Mouse (Mus musculus) adrenal gland, postnatal 25 days (tissue): Measurements from ENCODE around the gene Hist1h2ad. TPM values are rescaled to one million over a fixed set of nuclear protein-coding genes. Genes with fewer than 3 reads are reported as not detected.

Source experiments
- DNase-seq: peaks from one replicate; pipeline ENCODE4 v3.0.0; 2021; ENCODE audit warnings: mixed read lengths
- microRNA-seq, 2 experiments: library from miRNA; unstranded; fragments of <30 nt; microRNA quantifications; one replicate each; pipeline ENCODE4 v1.2.0; 2021
- total RNA-seq: library from RNA; stranded (reverse); gene quantifications from 2 replicates; pipeline ENCODE4 v1.2.3, GENCODE M21; 2021

Hist1h2ad gene
- total RNA-seq, 1 experiment from 2014 or later, result 9.6 TPM

GRCm38 (mm10) chr13:23622175-23622671 lies 48.0 kb downstream of the Hist1h2ad start, which contains the start of gene Hist1h1e:
Gene Hist1h1e, minus strand, starts transcription at chr13:23622558.
- peak; percentile 92 for DNase-seq

DNA sequence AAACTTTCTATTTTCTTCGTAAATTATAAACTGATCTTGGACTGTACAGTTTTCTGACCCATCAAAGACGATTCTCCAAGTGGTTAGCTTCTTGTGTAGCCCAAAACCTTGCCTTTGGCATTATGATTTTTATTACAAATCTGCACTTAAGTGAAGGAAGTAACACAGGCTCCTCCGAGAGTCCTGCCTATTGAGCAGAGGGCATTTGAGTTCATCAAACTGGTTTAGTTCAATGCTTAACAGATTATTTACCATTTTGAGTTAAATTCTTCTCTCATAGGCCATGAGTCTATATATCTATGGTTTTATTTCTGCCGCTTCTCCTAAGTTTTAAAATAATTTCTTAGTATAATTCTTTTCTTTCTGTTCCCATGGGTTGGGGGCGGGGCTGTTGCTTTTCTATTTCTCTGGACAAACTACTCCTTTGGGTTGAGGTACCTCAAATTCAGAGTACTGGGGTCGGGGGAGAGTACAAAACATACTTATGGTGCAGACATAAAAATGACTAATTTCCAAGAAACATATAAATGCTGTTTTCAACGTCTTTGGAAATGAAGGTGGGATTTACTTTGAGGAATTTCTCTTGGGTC lies 48.8 kb downstream of the Hist1h2ad start:
- no peak for DNase-seq

Small RNA genes lying within 50 kb of the gene (microRNA-seq; reads per million reads assigned to microRNA genes)
- gene Gm44297 (0 reads per million in 2 experiments), gene Gm44359 (0 reads per million in 2 experiments), gene Gm44394 (0 reads per million in 2 experiments)

Other genes with a start within 250 kb of the Hist1h2ad start
- gene Zfp322a, start 205.2 kb upstream of the Hist1h2ad start, total RNA-seq, result 19.7 and 30.1 TPM in 2 replicates
- gene Abt1, start 150.5 kb upstream of the Hist1h2ad start, total RNA-seq, result 6.4 and 6.9 TPM in 2 replicates
- gene Btn1a1, start 108.5 kb upstream of the Hist1h2ad start, total RNA-seq, result not detected in 2 replicates
- gene Btn2a2, start 85.5 kb upstream of the Hist1h2ad start, total RNA-seq, result not detected in 2 replicates
- 474 and 516 TPM in 2 replicates for gene Hist1h4h, start 43.3 kb upstream of the Hist1h2ad start, total RNA-seq
- 63.3 and 106 TPM in 2 replicates for gene Hist1h2af, start 40.5 kb upstream of the Hist1h2ad start, total RNA-seq
- gene Hist1h3g, start 39.0 kb upstream of the Hist1h2ad start, total RNA-seq, result 24.0 and 39.4 TPM in 2 replicates
- gene Hist1h2bh, start 31.0 kb upstream of the Hist1h2ad start, total RNA-seq, result 6.6 and 6.8 TPM in 2 replicates
- gene Hist1h3f, start 30.3 kb upstream of the Hist1h2ad start, total RNA-seq, result 33.9 and 36.7 TPM in 2 replicates
- gene Hist1h4f, start 22.7 kb upstream of the Hist1h2ad start, total RNA-seq, result 127 and 189 TPM in 2 replicates
- gene Hist1h1d, start 21.1 kb upstream of the Hist1h2ad start, total RNA-seq, result 9.5 TPM in 2 replicates
- gene Hist1h3e, start 12.0 kb upstream of the Hist1h2ad start, total RNA-seq, result 66.8 and 86.4 TPM in 2 replicates
- gene Hist1h2ae, start 3.2 kb upstream of the Hist1h2ad start, total RNA-seq, result 14.5 and 15.5 TPM in 2 replicates
- 106 and 130 TPM in 2 replicates for gene Hist1h2bg, start 3.0 kb upstream of the Hist1h2ad start, total RNA-seq
- gene Hist1h2bf, start 185 bp upstream of the Hist1h2ad start, total RNA-seq, result 61.2 and 62.9 TPM in 2 replicates
- gene Hist1h3d, start 1.4 kb downstream of the Hist1h2ad start, total RNA-seq, result 12.9 and 16.6 TPM in 2 replicates
- 174 and 185 TPM in 2 replicates for gene Hist1h4d, start 7.2 kb downstream of the Hist1h2ad start, total RNA-seq
- 18.6 and 18.8 TPM in 2 replicates for gene Hist1h2be, start 46.7 kb downstream of the Hist1h2ad start, total RNA-seq
- gene Hist1h1e, start 48.2 kb downstream of the Hist1h2ad start, total RNA-seq, result 102 and 118 TPM in 2 replicates
- gene Hist1h2ac, start 109.6 kb downstream of the Hist1h2ad start, total RNA-seq, result 3.5 and 4.3 TPM in 2 replicates
- 193 and 227 TPM in 2 replicates for gene Hist1h2bc, start 109.8 kb downstream of the Hist1h2ad start, total RNA-seq
- gene Hist1h1t, start 121.4 kb downstream of the Hist1h2ad start, total RNA-seq, result not detected in 2 replicates
- gene Hist1h4c, start 124.1 kb downstream of the Hist1h2ad start, total RNA-seq, result 97.6 and 116 TPM in 2 replicates
- 37.3 and 49.1 TPM in 2 replicates for gene Hfe, start 136.5 kb downstream of the Hist1h2ad start, total RNA-seq
- gene Hist1h1c, start 164.4 kb downstream of the Hist1h2ad start, total RNA-seq, result 248 and 316 TPM in 2 replicates
- gene Hist1h3c, start 171.2 kb downstream of the Hist1h2ad start, total RNA-seq, result 33.0 and 40.6 TPM in 2 replicates
- 56.1 and 68.8 TPM in 2 replicates for gene Hist1h2bb, start 172.4 kb downstream of the Hist1h2ad start, total RNA-seq
- 76.6 and 90.4 TPM in 2 replicates for gene Hist1h2ab, start 176.7 kb downstream of the Hist1h2ad start, total RNA-seq
- gene Hist1h3b, start 177.9 kb downstream of the Hist1h2ad start, total RNA-seq, result 94.0 and 112 TPM in 2 replicates
- 127 and 163 TPM in 2 replicates for gene Hist1h4b, start 182.6 kb downstream of the Hist1h2ad start, total RNA-seq
- 73.8 and 80.4 TPM in 2 replicates for gene Hist1h4a, start 186.8 kb downstream of the Hist1h2ad start, total RNA-seq
- gene Hist1h3a, start 188.0 kb downstream of the Hist1h2ad start, total RNA-seq, result 78.8 and 80.4 TPM in 2 replicates
- 76.4 and 84.2 TPM in 2 replicates for gene Hist1h1a, start 189.3 kb downstream of the Hist1h2ad start, total RNA-seq
- gene Trim38, start 195.5 kb downstream of the Hist1h2ad start, total RNA-seq, result 0.33 TPM in 1 of 2 replicates, not detected in the other
- 0.81 TPM in 1 of 2 replicates, not detected in the other for gene Slc17a2, start 232.6 kb downstream of the Hist1h2ad start, total RNA-seq